8 mouse cellular contexts compared by ENCODE assay signal in the genomic region with DNA sequence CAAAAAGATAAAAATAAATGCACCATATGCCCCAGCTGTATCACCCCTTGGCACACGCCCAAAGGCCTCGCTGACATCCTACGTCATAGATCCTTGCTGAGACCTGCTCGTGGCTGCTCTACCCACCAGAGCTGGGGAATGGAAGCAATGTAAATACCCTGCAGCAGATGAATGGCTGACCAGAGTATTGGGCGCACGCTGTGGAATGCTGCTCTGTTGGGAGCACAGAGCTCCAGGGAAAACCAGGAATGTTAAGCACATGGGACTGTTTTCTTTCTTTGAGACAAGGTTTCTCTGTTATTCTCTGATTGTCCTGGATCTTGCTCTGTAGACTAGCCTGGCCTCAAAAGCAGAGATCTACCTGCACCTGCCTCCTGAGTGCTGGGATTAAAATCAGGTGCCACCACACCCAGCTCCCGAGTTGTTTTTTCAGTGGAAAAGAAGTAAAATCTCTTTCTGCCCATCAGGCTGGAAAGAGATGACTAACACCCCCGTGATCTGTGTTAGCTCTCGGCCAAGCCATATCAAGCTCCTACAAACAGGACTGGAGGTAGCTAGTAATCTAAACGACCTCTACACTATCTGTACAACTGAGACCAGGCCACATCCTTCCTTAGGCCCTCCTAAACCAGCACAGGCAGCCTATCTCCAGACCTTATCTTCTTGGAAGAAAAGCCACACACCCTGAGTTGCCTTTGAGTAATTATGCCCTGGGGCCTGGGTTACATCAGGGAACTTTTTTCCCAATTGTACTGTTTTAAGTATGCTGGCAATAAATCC. TPM values are rescaled to one million over a fixed set of nuclear protein-coding genes. Genes with fewer than 3 reads are reported as not detected.
DNase-seq lines count a peak whose midpoint lies in the region; ATAC-seq lines count a peak whose summit lies in the region.

No protein-coding gene starts in this region.

- 14% methylated on average over 10 of the region's 10 CpGs for WGBS in heart, embryonic 11.5 days (ENCODE audit: insufficient replicate concordance)
- 48% methylated on average over 10 of the region's 10 CpGs for WGBS in embryonic facial prominence, embryonic 11.5 days
- 21% methylated on average over 10 of the region's 10 CpGs for WGBS in liver, embryonic 11.5 days

- intact Hi-C loops in heart, postnatal 36 days (cut with DNase I): loop anchor here (10.0 kb wide), 1 partner anchor 210 kb away; no protein-coding TSS in a partner anchor

- H3K4me1 ChIP-seq in heart, embryonic 11.5 days (ENCODE audit: control insufficient read depth, insufficient read depth, low read length): peaks cover 21% of the 10 kb centered on the region
- no peaks in the 10 kb centered on the region for H3K4me1 ChIP-seq in embryonic facial prominence, embryonic 11.5 days (ENCODE audit: control insufficient read depth, insufficient read depth, low read length)
- H3K4me1 ChIP-seq in liver, embryonic 11.5 days (replicated peaks; ENCODE audit: control insufficient read depth, insufficient read depth, low read length): peaks cover 21% of the 10 kb centered on the region

- H3K27ac ChIP-seq in heart, embryonic 11.5 days (ENCODE audit: low read depth, low read length): peak overlapping the region; percentile 87
- no peak overlapping the region for H3K27ac ChIP-seq in embryonic facial prominence, embryonic 11.5 days (replicated peaks; ENCODE audit: low read depth, low read length)
- H3K27ac ChIP-seq in liver, embryonic 11.5 days (ENCODE audit: low read depth, low read length): peak overlapping the region; percentile 76

- ATAC-seq in heart, embryonic 11.5 days (replicated peaks; ENCODE audit: insufficient number of reproducible peaks, low FRiP score, low TSS enrichment): peak; percentile 74
- no peak for ATAC-seq in embryonic facial prominence, embryonic 11.5 days (replicated peaks; ENCODE audit: insufficient number of reproducible peaks, low FRiP score, low TSS enrichment, low read depth)
- ATAC-seq in liver, embryonic 11.5 days (replicated peaks; ENCODE audit: low FRiP score): peak; percentile 92

- peak overlapping the region; percentile 4; the same call in 1 of the 2 replicates for H3K9ac ChIP-seq in heart, embryonic 11.5 days (ENCODE audit: low read depth, low read length)
- no peak overlapping the region for H3K9ac ChIP-seq in embryonic facial prominence, embryonic 11.5 days (replicated peaks; ENCODE audit: low read length)
- peak overlapping the region; percentile 13; the same call in 1 of the 2 replicates for H3K9ac ChIP-seq in liver, embryonic 11.5 days (ENCODE audit: low read depth, low read length)

- peaks cover 13% of the 10 kb centered on the region for H3K36me3 ChIP-seq in heart, embryonic 11.5 days (ENCODE audit: control insufficient read depth, insufficient read depth, low read length)
- peaks cover 2% of the 10 kb centered on the region for H3K36me3 ChIP-seq in embryonic facial prominence, embryonic 11.5 days (replicated peaks; ENCODE audit: control insufficient read depth, insufficient read depth, low read depth, low read length)
- H3K36me3 ChIP-seq in liver, embryonic 11.5 days (ENCODE audit: control insufficient read depth, insufficient read depth, low read length): peaks cover 6% of the 10 kb centered on the region

- H3K27me3 ChIP-seq in heart, embryonic 11.5 days (ENCODE audit: control insufficient read depth, insufficient read depth, low read length): no peaks in the 10 kb centered on the region
- H3K27me3 ChIP-seq in embryonic facial prominence, embryonic 11.5 days (ENCODE audit: control insufficient read depth, insufficient read depth, low read length): no peaks in the 10 kb centered on the region
- H3K27me3 ChIP-seq in liver, embryonic 11.5 days (replicated peaks; ENCODE audit: control insufficient read depth, insufficient read depth, low read length): no peaks in the 10 kb centered on the region

- DNase-seq in heart, postnatal 36 days: no peak
- peak; percentile 12 to 24 for DNase-seq in urinary bladder, adult 18-20 months (ENCODE audit: low spot score in 2 of 2)
- no peak for DNase-seq in urinary bladder, adult 2 months (ENCODE audit: low spot score)
- peak; percentile 13 for DNase-seq in embryonic facial prominence, embryonic 11.5 days (ENCODE audit: low spot score)
- no peak for DNase-seq in liver, embryonic 11.5 days (ENCODE audit: low spot score)
- DNase-seq in adipocyte (ENCODE audit: low spot score): no peak
- no peak for DNase-seq in frontal cortex, postnatal 10 days (ENCODE audit: low spot score in 2 of 2)

- no peak overlapping the region for H3K4me3 ChIP-seq in heart, embryonic 11.5 days (ENCODE audit: low read depth, low read length)
- no peak overlapping the region for H3K4me3 ChIP-seq in embryonic facial prominence, embryonic 11.5 days (ENCODE audit: low read depth, low read length)
- H3K4me3 ChIP-seq in liver, embryonic 11.5 days (ENCODE audit: low read depth, low read length): no peak overlapping the region

- peak overlapping the region; percentile 48 for H3K4me2 ChIP-seq in heart, embryonic 11.5 days
- H3K4me2 ChIP-seq in embryonic facial prominence, embryonic 11.5 days (ENCODE audit: low read depth, low read length): no peak overlapping the region
- H3K4me2 ChIP-seq in liver, embryonic 11.5 days: peak overlapping the region; percentile 55

- no peaks in the 10 kb centered on the region for H3K9me3 ChIP-seq in heart, embryonic 11.5 days (replicated peaks; ENCODE audit: control insufficient read depth, low read length)
- H3K9me3 ChIP-seq in embryonic facial prominence, embryonic 11.5 days (replicated peaks; ENCODE audit: control insufficient read depth, low read length): no peaks in the 10 kb centered on the region
- no peaks in the 10 kb centered on the region for H3K9me3 ChIP-seq in liver, embryonic 11.5 days (ENCODE audit: control insufficient read depth, low read length)

RNA-seq across cellular contexts. Expression of a gene that starts 12.3 kb away (rescaled TPM):
- 231 and 247 TPM in 2 replicates for polyA plus RNA-seq in heart, embryonic 11.5 days (2014; fragmentation: Nextera tagmentation; extraction: Ambion mirVana)
- total RNA-seq in heart, postnatal 36 days (2021): 100 to 1,000 TPM; 136 to 151 TPM
- polyA plus RNA-seq in urinary bladder, adult 2 months (2012; rRNA removed): 172 and 195 TPM in 2 replicates
- polyA plus RNA-seq in embryonic facial prominence, embryonic 11.5 days (2014; fragmentation: Nextera tagmentation; extraction: Ambion mirVana): 311 and 325 TPM in 2 replicates
- polyA plus RNA-seq in liver, embryonic 11.5 days (2014; fragmentation: Nextera tagmentation; extraction: Ambion mirVana): 290 and 304 TPM in 2 replicates

RNA-seq across cellular contexts. Expression of a gene that starts 39.4 kb away (rescaled TPM):
- polyA plus RNA-seq in heart, embryonic 11.5 days (2014; fragmentation: Nextera tagmentation; extraction: Ambion mirVana): 16.2 and 19.6 TPM in 2 replicates
- total RNA-seq in heart, postnatal 36 days (2021): 10 to 100 TPM; 11.4 to 15.8 TPM
- polyA plus RNA-seq in urinary bladder, adult 2 months (2012; rRNA removed): 14.0 and 17.6 TPM in 2 replicates
- 18.0 and 23.0 TPM in 2 replicates for polyA plus RNA-seq in embryonic facial prominence, embryonic 11.5 days (2014; fragmentation: Nextera tagmentation; extraction: Ambion mirVana)
- polyA plus RNA-seq in liver, embryonic 11.5 days (2014; fragmentation: Nextera tagmentation; extraction: Ambion mirVana): 20.2 and 23.7 TPM in 2 replicates

RNA-seq across cellular contexts. Expression of a gene that starts 52.1 kb away (rescaled TPM):
- polyA plus RNA-seq in heart, embryonic 11.5 days (2014; fragmentation: Nextera tagmentation; extraction: Ambion mirVana): 11.8 and 14.0 TPM in 2 replicates
- total RNA-seq in heart, postnatal 36 days (2021): 10 to 100 TPM; 16.5 to 17.1 TPM
- polyA plus RNA-seq in urinary bladder, adult 2 months (2012; rRNA removed): 27.2 and 28.2 TPM in 2 replicates
- polyA plus RNA-seq in embryonic facial prominence, embryonic 11.5 days (2014; fragmentation: Nextera tagmentation; extraction: Ambion mirVana): 15.4 and 16.1 TPM in 2 replicates
- 10.9 and 12.8 TPM in 2 replicates for polyA plus RNA-seq in liver, embryonic 11.5 days (2014; fragmentation: Nextera tagmentation; extraction: Ambion mirVana)

RNA-seq across cellular contexts. Expression of a gene that starts 56.2 kb away (rescaled TPM):
- polyA plus RNA-seq in heart, embryonic 11.5 days (2014; fragmentation: Nextera tagmentation; extraction: Ambion mirVana): 108 and 113 TPM in 2 replicates
- total RNA-seq in heart, postnatal 36 days (2021): 10 to 100 TPM; 31.7 to 35.2 TPM
- 70.9 and 76.2 TPM in 2 replicates for polyA plus RNA-seq in urinary bladder, adult 2 months (2012; rRNA removed)
- 229 and 232 TPM in 2 replicates for polyA plus RNA-seq in embryonic facial prominence, embryonic 11.5 days (2014; fragmentation: Nextera tagmentation; extraction: Ambion mirVana)
- polyA plus RNA-seq in liver, embryonic 11.5 days (2014; fragmentation: Nextera tagmentation; extraction: Ambion mirVana): 109 and 111 TPM in 2 replicates

Comparison
In these comparisons a context has a peak if more than half of its experiments do, and no peak if none do; other contexts are left out.
1. DNase-seq: peak in urinary bladder, adult 18-20 months (2 of 2) and embryonic facial prominence, embryonic 11.5 days (single experiment); none in heart, postnatal 36 days (0 of 2), urinary bladder, adult 2 months (single experiment), liver, embryonic 11.5 days (single experiment), adipocyte (single experiment) and frontal cortex, postnatal 10 days (0 of 2).